Mouse (Mus musculus) hindlimb bud, embryonic 11.5 days (tissue): ENCODE measurements around the gene Nup205.
"Not testable (repeated sequence)": the region's sequence is repeated elsewhere in the genome, so short reads cannot be mapped to it uniquely, and the experiment has no call there.

Experiments used
- DNase-seq: peaks from one replicate; pipeline ENCODE4 v3.0.0-alpha.2; 2012; ENCODE audit warnings: low read depth, low spot score; ENCODE audit errors: extremely low spot score

Nup205 gene

GRCm38 (mm10) chr6:35176979-35177649 is at the start of gene Nup205:
Gene Nup205 (plus strand): TSS chr6:35177421.
- DNase-seq = peak; percentile 62

DNA sequence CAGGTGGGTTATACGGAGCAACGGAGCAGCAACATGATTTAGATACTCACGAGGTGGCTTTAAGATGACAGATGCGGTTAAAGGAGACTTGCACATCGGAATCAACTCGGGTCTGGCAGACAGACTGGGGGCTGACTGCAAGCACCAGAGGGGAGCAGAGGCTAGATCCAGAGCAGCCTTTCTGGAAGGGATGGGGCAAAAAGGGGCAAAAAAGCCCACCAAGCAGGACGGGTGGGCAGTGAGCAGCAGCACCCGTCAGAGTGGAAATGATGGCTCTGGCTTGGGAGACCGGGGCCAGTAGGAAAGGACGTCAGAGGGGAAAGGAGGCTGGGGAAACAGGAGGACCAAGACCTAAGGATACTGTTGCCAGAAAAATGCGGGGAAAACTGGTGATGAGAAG is 44.4 kb upstream of the Nup205 start:
- DNase-seq = no peak

DNA sequence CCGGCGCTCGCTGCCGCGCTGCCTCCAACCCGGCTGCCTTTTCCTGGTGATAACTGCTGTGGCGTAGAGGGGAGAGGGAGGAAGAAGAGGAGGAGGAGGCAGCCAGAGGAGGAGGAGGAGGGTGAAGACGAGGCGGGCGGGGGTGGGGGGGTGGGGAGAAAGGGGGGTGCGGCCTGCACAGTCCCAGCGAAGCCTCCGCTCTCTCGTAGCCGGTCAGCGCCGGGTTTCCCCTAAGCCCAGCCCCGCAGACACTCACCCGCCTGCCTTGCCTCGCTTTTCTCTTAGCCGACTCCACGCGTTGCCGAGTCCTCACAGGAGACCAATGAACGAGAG is 44.0 kb upstream of the Nup205 start:
- DNase-seq = no peak

GRCm38 (mm10) chr6:35133579-35134488 is 43.4 kb upstream of the Nup205 start, which contains the start of gene Cnot4:
Gene Cnot4 (minus strand): TSS chr6:35133724.
- DNase-seq = peak; percentile 82

- DNase-seq = no peak
Observed at GRCm38 (mm10) chr6:35134844-35135243, 42.4 kb upstream of the Nup205 start.

DNA sequence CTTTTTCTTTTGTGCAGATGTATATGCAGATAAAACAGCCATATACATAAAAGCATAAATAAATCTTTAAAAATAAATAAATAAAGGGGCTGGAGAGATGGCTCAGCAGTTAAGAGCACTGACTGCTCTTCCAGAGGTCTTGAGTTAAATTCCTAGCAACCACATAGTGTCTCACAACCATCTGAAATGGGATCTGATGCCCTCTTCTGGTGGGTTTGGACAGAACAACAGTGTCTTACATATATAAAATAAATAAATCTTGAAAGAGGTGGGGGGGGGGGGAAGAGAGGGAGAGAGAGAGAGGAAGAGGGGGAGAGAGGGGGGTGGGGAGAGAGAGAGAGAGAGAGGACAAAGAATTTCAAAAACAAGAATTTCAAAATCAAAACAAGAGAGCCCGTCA is 36.9 kb upstream of the Nup205 start:
- DNase-seq = no peak

- no peak for DNase-seq
Observed at GRCm38 (mm10) chr6:35145569-35145968, 31.7 kb upstream of the Nup205 start.

- DNase-seq = no peak
Observed at GRCm38 (mm10) chr6:35147726-35148422, 29.3 kb upstream of the Nup205 start.

DNA sequence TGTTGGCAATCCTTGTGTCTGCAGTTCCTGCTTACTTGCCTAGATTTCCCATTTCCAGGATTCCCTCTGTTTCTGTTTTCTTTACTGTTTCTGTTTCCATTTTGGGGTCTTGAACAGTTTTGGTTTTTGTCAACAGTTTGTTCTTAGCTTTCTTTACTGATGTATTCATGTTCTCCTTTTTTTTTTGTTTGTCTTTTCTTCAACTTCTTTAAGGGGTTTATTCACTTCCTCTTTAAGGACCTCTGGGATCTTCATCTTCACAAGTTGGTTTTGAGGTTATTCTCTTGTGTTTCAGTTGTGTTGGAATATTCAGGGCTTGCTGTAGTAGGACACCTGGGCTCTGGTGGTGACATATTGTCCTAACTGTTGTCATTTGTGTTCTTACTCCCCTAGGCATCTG is 22.7 kb upstream of the Nup205 start:
- no peak for DNase-seq

- no peak for DNase-seq
Observed at GRCm38 (mm10) chr6:35169250-35169649, 8.0 kb upstream of the Nup205 start.

GRCm38 (mm10) chr6:35172028-35172427 is 5.2 kb upstream of the Nup205 start:
- DNase-seq = not testable (repeated sequence)

GRCm38 (mm10) chr6:35173181-35173580 is 4.0 kb upstream of the Nup205 start:
- no peak for DNase-seq

GRCm38 (mm10) chr6:35177650-35178272 is 540 bp downstream of the Nup205 start:
- DNase-seq = no peak

DNA sequence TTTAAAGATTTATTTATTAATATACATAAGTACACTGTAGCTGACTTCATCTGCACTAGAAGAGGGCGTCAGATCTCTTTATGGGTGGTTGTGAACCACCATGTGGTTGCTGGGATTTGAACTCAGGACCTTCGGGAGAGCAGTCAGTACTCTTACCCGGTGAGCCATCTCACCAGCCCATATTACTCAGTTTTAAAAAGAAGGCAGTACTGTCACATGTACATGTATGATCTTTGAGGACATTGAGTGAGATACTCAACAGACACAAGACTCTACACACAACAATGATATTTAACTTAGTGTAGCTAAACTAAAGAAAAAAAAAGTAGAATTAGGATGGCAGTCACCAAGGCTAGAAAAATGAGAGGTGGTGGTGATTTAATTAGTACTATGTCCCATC is 2.1 kb downstream of the Nup205 start:
- DNase-seq = not testable (repeated sequence)

- no peak for DNase-seq
Observed at GRCm38 (mm10) chr6:35184781-35185180, 7.6 kb downstream of the Nup205 start.

GRCm38 (mm10) chr6:35191198-35191597 is 14.0 kb downstream of the Nup205 start:
- no peak for DNase-seq

GRCm38 (mm10) chr6:35225696-35226095 is 48.5 kb downstream of the Nup205 start:
- DNase-seq = no peak

DNA sequence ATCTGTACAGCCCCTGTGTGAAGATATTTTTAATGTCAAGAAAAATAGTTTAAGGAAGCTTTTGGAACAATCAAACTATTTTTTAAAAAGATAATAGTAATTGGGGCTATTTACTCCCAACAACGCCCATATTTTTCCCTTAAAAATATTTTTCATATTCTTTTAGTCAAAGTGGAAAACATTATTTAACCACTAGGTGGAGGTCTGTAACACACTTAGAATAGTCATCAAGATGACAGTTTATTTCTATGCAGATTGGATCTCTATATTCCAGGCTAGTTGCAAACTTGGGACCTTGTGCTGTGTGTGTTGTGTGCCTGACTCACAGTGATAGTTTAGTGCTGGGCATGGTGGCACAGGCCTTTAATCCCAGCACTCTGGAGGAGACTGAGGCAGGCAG is 52.2 kb downstream of the Nup205 start:
- no peak for DNase-seq

DNA sequence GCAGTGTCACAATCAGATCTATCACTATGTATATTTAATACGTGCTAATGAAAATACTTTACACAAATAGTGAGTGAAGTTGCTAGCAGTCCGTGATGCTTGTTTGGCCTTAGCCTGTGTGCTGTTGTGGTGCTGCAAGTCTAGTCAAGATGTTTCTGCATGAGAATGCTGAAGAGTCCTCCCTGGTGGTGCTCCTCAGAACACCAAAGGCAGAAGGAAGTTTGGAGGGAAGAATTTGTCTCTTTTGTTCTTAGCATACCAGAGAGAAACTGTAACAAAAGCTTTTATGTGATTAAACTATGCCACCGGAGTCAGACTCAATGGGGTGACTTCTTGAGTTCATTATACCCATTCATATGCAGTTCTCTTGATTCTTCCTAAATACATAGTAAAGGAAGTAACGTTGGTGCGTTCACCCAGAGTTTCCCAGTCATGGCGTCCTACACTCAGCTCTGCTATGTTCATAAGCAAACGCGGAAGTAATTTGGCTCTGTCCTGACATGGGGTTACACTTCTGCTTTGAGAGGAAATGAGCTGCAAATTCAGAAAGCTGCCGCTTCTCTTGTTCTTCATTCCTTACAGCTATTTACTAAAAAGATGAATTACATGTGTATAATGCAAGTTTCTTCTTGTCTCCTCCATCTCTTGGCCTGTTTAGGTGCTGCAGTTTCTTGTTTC is 59.0 kb downstream of the Nup205 start:
- no peak for DNase-seq

DNA sequence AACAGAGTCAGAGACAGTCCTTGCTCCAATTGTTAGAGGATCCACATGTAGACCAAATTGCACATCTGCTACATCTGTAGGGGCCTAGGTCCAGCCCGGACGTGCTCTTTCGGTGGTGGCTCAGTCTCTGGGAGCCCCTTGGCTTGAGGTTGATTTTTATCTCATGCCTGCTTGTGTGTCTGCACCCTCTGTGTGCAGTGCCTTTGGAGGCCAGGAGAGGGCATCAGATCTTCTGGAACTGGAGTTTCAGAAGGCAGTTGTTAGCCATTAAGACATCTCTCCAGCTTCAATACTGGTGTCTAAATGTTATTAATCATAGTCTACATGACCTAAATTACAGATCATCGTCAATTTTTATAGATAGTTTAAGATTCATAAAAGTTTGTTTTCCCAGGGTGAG is 66.0 kb downstream of the Nup205 start:
- no peak for DNase-seq

DNA sequence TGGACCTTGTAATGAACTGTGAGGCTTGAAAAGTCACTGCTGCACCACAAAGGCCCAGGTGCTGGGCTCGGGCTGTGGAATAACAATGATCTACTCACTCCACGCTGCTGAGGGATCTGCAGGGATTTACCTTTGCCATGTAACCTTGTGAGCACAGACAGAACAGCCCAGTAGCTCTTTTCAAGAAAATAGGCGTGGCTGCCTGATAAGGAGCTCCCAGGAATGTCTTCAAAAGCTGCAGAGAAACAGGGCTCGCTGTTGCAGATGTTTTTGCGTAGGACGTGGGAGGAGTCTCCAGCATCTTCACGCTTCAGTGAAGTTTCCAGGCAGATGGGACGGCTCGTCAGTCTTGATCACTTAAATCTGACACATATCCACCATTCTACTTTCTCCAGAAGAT is 66.8 kb downstream of the Nup205 start:
- DNase-seq = no peak
